Mouse (Mus musculus): ENCODE data around the gene Magi1. TPM values are rescaled to one million over a fixed set of nuclear protein-coding genes. Genes with fewer than 3 reads are reported as not detected.

Magi1 gene
- total and polyA plus RNA-seq, 3 experiments = not detected

GRCm38 (mm10) chr6:94286555-94286954 is 2.8 kb upstream of the Magi1 start:
- Histone ChIP-seq H3K36me3 (ENCODE audit: control insufficient read depth in 1 of 2, insufficient read depth in 2 of 2, low read length in 2 of 2) (no peaks in the 10 kb centered on the region), H3K9ac (ENCODE audit: control insufficient read depth, low read depth, low read length, poor library complexity, severe bottlenecking) (no peak overlapping the region), H3K27me3 (ENCODE audit: control insufficient read depth in 1 of 2, insufficient read depth in 2 of 2, low read length in 2 of 2) (no peaks in the 10 kb centered on the region), H3K4me3 (ENCODE audit: control insufficient read depth in 1 of 2, insufficient read depth in 1 of 2, low read depth in 2 of 2, low read length in 2 of 2) (no peak overlapping the region), H3K4me1 (ENCODE audit: control insufficient read depth in 1 of 2, insufficient read depth in 2 of 2, low read length in 2 of 2) (no peaks in the 10 kb centered on the region), H3K79me2 (ENCODE audit: control insufficient read depth, insufficient read depth, low read length, poor library complexity) (no peaks in the 10 kb centered on the region), H3K9me3 (replicated peaks; ENCODE audit: insufficient read depth, low read length) (no peaks in the 10 kb centered on the region), H3K27ac (ENCODE audit: control insufficient read depth, low read depth, low read length) (no peak overlapping the region)
- no peak for DNase-seq (ENCODE audit: low read depth, low spot score)
- no peak for TF ChIP-seq MAX (IDR thresholded peaks at IDR 0.05; ENCODE audit: low read length)
- no peak for TF ChIP-seq POLR2A (IDR thresholded peaks at IDR 0.05; ENCODE audit: control insufficient read depth in 1 of 2, insufficient read depth in 1 of 2, low read depth in 1 of 2, low read length in 2 of 2, poor library complexity in 1 of 2)
- no peak for TF ChIP-seq ZNF384 (IDR thresholded peaks at IDR 0.05; ENCODE audit: low read depth, low read length)
- no peak for TF ChIP-seq CTCF (IDR thresholded peaks at IDR 0.05 in 2 of 3, conservative IDR thresholded peaks at IDR 0.05 in 1 of 3; ENCODE audit: control insufficient read depth in 1 of 3, insufficient read depth in 1 of 3, low read depth in 2 of 3, low read length in 3 of 3, poor library complexity in 1 of 3, severe bottlenecking in 1 of 3)
- no peak for TF ChIP-seq USF2 (IDR thresholded peaks at IDR 0.05; ENCODE audit: borderline replicate concordance in 1 of 2, insufficient read depth in 1 of 2, low read depth in 1 of 2, low read length in 2 of 2)
- no peak for TF ChIP-seq CHD1 (IDR thresholded peaks at IDR 0.05; ENCODE audit: low read depth, low read length)
- no peak for TF ChIP-seq USF1 (IDR thresholded peaks at IDR 0.05; ENCODE audit: low read depth, low read length)
- no peak for TF ChIP-seq CHD2 (IDR thresholded peaks at IDR 0.05; ENCODE audit: low read length)
- TF ChIP-seq BHLHE40 (IDR thresholded peaks at IDR 0.05; ENCODE audit: borderline replicate concordance, low read depth, low read length) = no peak
- TF ChIP-seq POLR2AphosphoS5 (IDR thresholded peaks at IDR 0.05; ENCODE audit: borderline replicate concordance, low read depth, low read length) = no peak
- TF ChIP-seq SMC3 (IDR thresholded peaks at IDR 0.05; ENCODE audit: low read depth, low read length) = no peak
- TF ChIP-seq TCF12 (IDR thresholded peaks at IDR 0.05; ENCODE audit: low read depth, low read length) = no peak
- no peak for TF ChIP-seq POLR2AphosphoS2 (IDR thresholded peaks at IDR 0.05; ENCODE audit: low read length)

GRCm38 (mm10) chr6:94284089-94284825 is 540 bp upstream of the Magi1 start:
- no peak for TF ChIP-seq TAL1 (IDR thresholded peaks at IDR 0.05; ENCODE audit: low read length)
- no peak for TF ChIP-seq ETS1 (IDR thresholded peaks at IDR 0.05; ENCODE audit: low read depth, low read length)
- no peak for TF ChIP-seq NELFE (IDR thresholded peaks at IDR 0.05; ENCODE audit: low read depth, low read length)
- no peak for TF ChIP-seq ZC3H11A (IDR thresholded peaks at IDR 0.05; ENCODE audit: low read depth, low read length)
- TF ChIP-seq SMC3 (IDR thresholded peaks at IDR 0.05; ENCODE audit: low read depth, low read length) = no peak
- no peak for TF ChIP-seq MYC (IDR thresholded peaks at IDR 0.05; ENCODE audit: low read depth, low read length)
- TF ChIP-seq USF1 (IDR thresholded peaks at IDR 0.05; ENCODE audit: low read depth, low read length) = no peak
- TF ChIP-seq EP300 (IDR thresholded peaks at IDR 0.05; ENCODE audit: low read depth in 1 of 2, low read length in 2 of 2) = no peak
- no peak for TF ChIP-seq TCF12 (IDR thresholded peaks at IDR 0.05; ENCODE audit: low read depth, low read length)
- TF ChIP-seq E2F4 (IDR thresholded peaks at IDR 0.05; ENCODE audit: borderline replicate concordance, low read depth, low read length) = no peak
- TF ChIP-seq ELF1 (IDR thresholded peaks at IDR 0.05; ENCODE audit: low read depth, low read length) = no peak
- no peak for TF ChIP-seq MAX (IDR thresholded peaks at IDR 0.05; ENCODE audit: low read length)
- TF ChIP-seq TBP (IDR thresholded peaks at IDR 0.05; ENCODE audit: low read depth, low read length) = no peak
- TF ChIP-seq MXI1 (IDR thresholded peaks at IDR 0.05; ENCODE audit: low read depth, low read length) = no peak
- TF ChIP-seq JUND (IDR thresholded peaks at IDR 0.05; ENCODE audit: low read depth, low read length) = no peak
- TF ChIP-seq RAD21 (IDR thresholded peaks at IDR 0.05; ENCODE audit: low read depth, low read length) = no peak
- Histone ChIP-seq H3K4me1 (ENCODE audit: control insufficient read depth in 1 of 2, insufficient read depth in 2 of 2, low read length in 2 of 2) (no peaks in the 10 kb centered on the region), H3K27me3 (ENCODE audit: control insufficient read depth in 1 of 2, insufficient read depth in 2 of 2, low read length in 2 of 2) (no peaks in the 10 kb centered on the region), H3K4me3 (ENCODE audit: control insufficient read depth in 1 of 2, insufficient read depth in 1 of 2, low read depth in 2 of 2, low read length in 2 of 2) (no peak overlapping the region), H3K9me3 (replicated peaks; ENCODE audit: insufficient read depth, low read length) (no peaks in the 10 kb centered on the region), H3K79me2 (ENCODE audit: control insufficient read depth, insufficient read depth, low read length, poor library complexity) (no peaks in the 10 kb centered on the region), H3K36me3 (ENCODE audit: control insufficient read depth in 1 of 2, insufficient read depth in 2 of 2, low read length in 2 of 2) (no peaks in the 10 kb centered on the region), H3K9ac (ENCODE audit: control insufficient read depth, low read depth, low read length, poor library complexity, severe bottlenecking) (no peak overlapping the region), H3K27ac (ENCODE audit: control insufficient read depth, low read depth, low read length) (no peak overlapping the region)
- no peak for DNase-seq (ENCODE audit: low read depth, low spot score)

Measured in MEL (cell line).